Mouse (Mus musculus): ENCODE results near the gene Galnt16.

- TF ChIP-seq CTCF (IDR thresholded peaks at IDR 0.05; ENCODE audit: low read depth, low read length) (no peak), POLR2A (IDR thresholded peaks at IDR 0.05; ENCODE audit: borderline replicate concordance, low read depth, low read length) (no peak)
Observed at GRCm38 (mm10) chr12:80531585-80531984, 13.5 kb downstream of the Galnt16 start.
